Mouse (Mus musculus) stomach, embryonic 14.5 days (tissue): ENCODE results near the gene Dcaf6. TPM values are rescaled to one million over a fixed set of nuclear protein-coding genes. Genes with fewer than 3 reads are reported as not detected.
"Not testable (repeated sequence)": the region's sequence is repeated elsewhere in the genome, so short reads cannot be mapped to it uniquely, and the experiment has no call there.

Experiments
- ATAC-seq: fragments of 200-750 bp; cut with Nextera tagmentation; 2 replicates; pipeline ENCODE4 v1.8.0; 2017; ENCODE audit warnings: low read depth, moderate TSS enrichment; ENCODE audit not compliant: insufficient number of reproducible peaks, insufficient read depth, low FRiP score
- H3K27ac ChIP-seq: fragments of 300-500 bp; sonication (generic); 2 replicates; pipeline ENCODE4 v1.5.1; 2014; ENCODE audit warnings: mild to moderate bottlenecking, low read length, moderate library complexity, mixed read lengths
- H3K27me3 ChIP-seq: fragments of 300-500 bp; sonication (generic); 2 replicates; pipeline ENCODE4 v1.6.1; 2014; ENCODE audit warnings: low read length, control low read depth, mixed read lengths; ENCODE audit not compliant: control insufficient read depth, insufficient read depth
- H3K36me3 ChIP-seq: fragments of 300-500 bp; sonication (generic); 2 replicates; pipeline ENCODE4 v1.6.1; 2014; ENCODE audit warnings: mild to moderate bottlenecking, control low read depth, low read length, moderate library complexity, mixed read lengths; ENCODE audit not compliant: control insufficient read depth, insufficient read depth
- H3K4me1 ChIP-seq: fragments of 300-500 bp; sonication (generic); 2 replicates; pipeline ENCODE4 v1.6.1; 2014; ENCODE audit warnings: low read length, control low read depth, mixed read lengths; ENCODE audit not compliant: control insufficient read depth, insufficient read depth
- H3K4me2 ChIP-seq: fragments of 300-500 bp; sonication (generic); replicated peaks from 2 replicates; pipeline ENCODE4 v1.6.1; 2014; ENCODE audit warnings: low read depth, low read length, control low read depth
- H3K4me3 ChIP-seq: fragments of 300-500 bp; sonication (generic); 2 replicates; pipeline ENCODE4 v1.5.1; 2014; ENCODE audit warnings: low read depth, low read length, control low read depth
- H3K9ac ChIP-seq: fragments of 300-500 bp; sonication (generic); replicated peaks from 2 replicates; pipeline ENCODE4 v1.6.1; 2014; ENCODE audit warnings: low read depth, mild to moderate bottlenecking, control low read depth, low read length, moderate library complexity, mixed read lengths
- H3K9me3 ChIP-seq: fragments of 300-500 bp; sonication (generic); 2 replicates; pipeline ENCODE4 v1.6.1; 2016; ENCODE audit warnings: low read depth, low read length, control low read depth; ENCODE audit not compliant: control insufficient read depth
- whole genome bisulfite sequencing: fragments of 180-500 bp; shearing (Covaris S2); extraction: QIAGEN DNeasy Blood & Tissue Kit; methylation state at CpG from one replicate; pipeline ENCODE4 v1.1.7; 2014; 5-methylcytosine and 5-hydroxymethylcytosine counted together
- polyA plus RNA-seq: library from polyadenylated mRNA; unstranded; fragments of >200 nt; fragmentation: Nextera tagmentation; extraction: Ambion mirVana; gene quantifications from 2 replicates; pipeline ENCODE4 v1.2.1, GENCODE M21; 2014

The Dcaf6 gene
- polyA plus RNA-seq, 1 experiment from 2014 or later = 26.1 TPM

- no peaks in the 10 kb centered on the region for H3K27me3 ChIP-seq
- no peaks in the 10 kb centered on the region for H3K4me1 ChIP-seq
- H3K9ac ChIP-seq = no peak overlapping the region
- H3K4me2 ChIP-seq = no peak overlapping the region
- no peaks in the 10 kb centered on the region for H3K9me3 ChIP-seq
- 73% methylated on average over 2 of the region's 2 CpGs for WGBS
- H3K4me3 ChIP-seq = no peak overlapping the region
- no peak for ATAC-seq
- H3K27ac ChIP-seq = no peak overlapping the region
- no peaks in the 10 kb centered on the region for H3K36me3 ChIP-seq
These were observed 97.0 kb downstream of the Dcaf6 start for GRCm38 (mm10) chr1:165363271-165363670.

- WGBS = 29% methylated on average over 2 of the region's 2 CpGs
- H3K4me1 ChIP-seq = no peaks in the 10 kb centered on the region
- H3K4me3 ChIP-seq = no peak overlapping the region
- no peak overlapping the region for H3K27ac ChIP-seq
- H3K36me3 ChIP-seq = peaks cover under 1% of the 10 kb centered on the region; the same call in 1 of the 2 replicates
- no peaks in the 10 kb centered on the region for H3K27me3 ChIP-seq
- no peaks in the 10 kb centered on the region for H3K9me3 ChIP-seq
- no peak for ATAC-seq
- no peak overlapping the region for H3K9ac ChIP-seq
- no peak overlapping the region for H3K4me2 ChIP-seq
These were observed 103.9 kb downstream of the Dcaf6 start for GRCm38 (mm10) chr1:165356347-165356746.

- ATAC-seq = peak; percentile 72
- Histone ChIP-seq H3K27ac (no peak overlapping the region), H3K4me2 (no peak overlapping the region), H3K36me3 (peaks cover 11% of the 10 kb centered on the region), H3K4me1 (no peaks in the 10 kb centered on the region), H3K9ac (no peak overlapping the region), H3K9me3 (no peaks in the 10 kb centered on the region), H3K27me3 (no peaks in the 10 kb centered on the region), H3K4me3 (no peak overlapping the region)
These were observed 111.6 kb downstream of the Dcaf6 start for GRCm38 (mm10) chr1:165348627-165349026.

GRCm38 (mm10) chr1:165344453-165344852 lies 115.8 kb downstream of the Dcaf6 start:
- no peak overlapping the region for H3K27ac ChIP-seq
- ATAC-seq = no peak
- H3K4me3 ChIP-seq = no peak overlapping the region
- H3K27me3 ChIP-seq = no peaks in the 10 kb centered on the region
- 73% methylated on average over 4 of the region's 4 CpGs for WGBS
- no peak overlapping the region for H3K4me2 ChIP-seq
- no peak overlapping the region for H3K9ac ChIP-seq
- no peaks in the 10 kb centered on the region for H3K36me3 ChIP-seq
- no peaks in the 10 kb centered on the region for H3K9me3 ChIP-seq
- H3K4me1 ChIP-seq = no peaks in the 10 kb centered on the region

GRCm38 (mm10) chr1:165342126-165342525 lies 118.1 kb downstream of the Dcaf6 start:
- no peaks in the 10 kb centered on the region for H3K9me3 ChIP-seq
- no peak overlapping the region for H3K27ac ChIP-seq
- no peaks in the 10 kb centered on the region for H3K4me1 ChIP-seq
- H3K27me3 ChIP-seq = no peaks in the 10 kb centered on the region
- no peak overlapping the region for H3K4me2 ChIP-seq
- H3K4me3 ChIP-seq = no peak overlapping the region
- no peak overlapping the region for H3K9ac ChIP-seq
- WGBS = 76% methylated on average over 7 of the region's 7 CpGs
- H3K36me3 ChIP-seq = no peaks in the 10 kb centered on the region; the same call in 1 of the 2 replicates
- ATAC-seq = no peak

- Histone ChIP-seq H3K4me1 (no peaks in the 10 kb centered on the region), H3K4me3 (no peak overlapping the region), H3K27me3 (no peaks in the 10 kb centered on the region), H3K27ac (no peak overlapping the region), H3K9ac (no peak overlapping the region), H3K9me3 (no peaks in the 10 kb centered on the region), H3K36me3 (no peaks in the 10 kb centered on the region; the same call in 1 of the 2 replicates), H3K4me2 (no peak overlapping the region)
- WGBS = 74% methylated on average over 3 of the region's 3 CpGs
- ATAC-seq = no peak
These were observed 127.5 kb downstream of the Dcaf6 start for GRCm38 (mm10) chr1:165332797-165333196.

- no peaks in the 10 kb centered on the region for H3K4me1 ChIP-seq
- no peaks in the 10 kb centered on the region for H3K9me3 ChIP-seq
- no peak for ATAC-seq
- no peaks in the 10 kb centered on the region for H3K27me3 ChIP-seq
- H3K4me2 ChIP-seq = no peak overlapping the region
- H3K36me3 ChIP-seq = no peaks in the 10 kb centered on the region
- H3K4me3 ChIP-seq = no peak overlapping the region
- no peak overlapping the region for H3K27ac ChIP-seq
- no peak overlapping the region for H3K9ac ChIP-seq
These were observed 129.4 kb downstream of the Dcaf6 start for GRCm38 (mm10) chr1:165330859-165331258.

- 88% methylated on average over 17 of the region's 17 CpGs for WGBS
- not testable (repeated sequence) for ATAC-seq
These were observed 131.6 kb downstream of the Dcaf6 start for GRCm38 (mm10) chr1:165328384-165329289.

More at GRCm38 (mm10) chr1:165328384-165329289, 131.6 kb downstream of the Dcaf6 start:
- not testable (repeated sequence) for H3K4me3 ChIP-seq, H3K4me1 ChIP-seq, H3K27me3 ChIP-seq, H3K9ac ChIP-seq, H3K9me3 ChIP-seq, H3K27ac ChIP-seq, H3K4me2 ChIP-seq, H3K36me3 ChIP-seq
